Mouse (Mus musculus) layer of hippocampus, postnatal 14 days (tissue): ENCODE data around the gene Canx. TPM values are rescaled to one million over a fixed set of nuclear protein-coding genes. Genes with fewer than 3 reads are reported as not detected.
"Not testable (repeated sequence)": the region's sequence is repeated elsewhere in the genome, so short reads cannot be mapped to it uniquely, and the experiment has no call there.

Experiments
- DNase-seq, 2 experiments: peaks; one replicate each; pipeline ENCODE4 v3.0.0; 2021 to 2022; ENCODE audit warnings: low spot score in 2 of 2, mixed read lengths in 1 of 2
- long read RNA-seq, 2 experiments: library from polyadenylated mRNA; stranded (forward); transcript quantifications; one replicate each; pipeline ENCODE4 v2.0.0; 2021
- total RNA-seq, 2 experiments: library from RNA; stranded (reverse); gene quantifications; 2 replicates each; pipeline ENCODE4 v1.2.3; 2021

Gene Canx
- total RNA-seq, result 100 to 1,000 TPM; 424 to 458 TPM
- long read RNA-seq, experiment 1, full-length matches to known transcripts, result 100 of 129 reads
- long read RNA-seq, experiment 1, partial matches to known transcripts, result 13 of 129 reads
- long read RNA-seq, experiment 1, other reads (novel, unspliced or antisense), result 16 of 129 reads
- long read RNA-seq, experiment 2, full-length matches to known transcripts, result 121 of 152 reads
- long read RNA-seq, experiment 2, partial matches to known transcripts, result 11 of 152 reads
- long read RNA-seq, experiment 2, other reads (novel, unspliced or antisense), result 20 of 152 reads

DNA sequence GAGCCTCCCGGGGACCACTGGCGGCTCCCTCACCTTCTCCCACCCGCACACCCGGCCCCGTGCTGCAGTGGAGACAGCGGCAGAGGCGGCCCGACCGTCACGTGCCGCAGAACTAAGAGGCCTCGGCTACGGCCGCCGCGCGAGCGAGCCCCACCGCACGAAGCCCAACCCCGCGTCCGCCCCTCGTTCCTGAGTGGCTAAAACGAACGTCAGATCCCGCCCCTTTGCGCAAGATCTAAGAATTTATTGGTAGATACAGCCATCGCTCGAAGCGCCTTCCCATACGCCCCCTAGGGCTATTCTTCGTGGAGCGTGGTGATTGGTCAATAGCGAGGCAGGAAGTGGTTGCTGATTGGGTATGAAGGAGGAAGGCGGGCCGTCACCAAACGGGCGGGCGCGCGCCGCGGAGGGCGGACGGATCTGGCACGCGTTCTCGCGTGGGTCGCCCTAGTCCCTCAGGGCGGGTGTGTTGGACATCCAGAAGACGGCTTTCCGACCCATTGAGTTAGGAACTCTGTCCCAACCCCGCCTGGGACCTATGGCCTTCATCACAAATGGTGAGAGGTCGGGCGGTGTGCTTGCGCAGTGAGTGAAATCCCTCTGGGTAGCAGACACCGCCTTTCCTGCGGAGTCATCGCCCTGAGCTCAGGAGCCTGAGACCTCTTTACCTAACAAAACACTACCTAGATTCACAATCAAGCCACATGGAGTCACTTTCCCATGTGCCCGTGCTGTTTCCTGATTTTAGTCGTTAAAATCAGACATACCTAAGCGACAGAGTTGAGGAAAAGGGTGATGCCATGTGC, at the start of gene Canx:
Canx (minus strand) TSS at position 178 of the 806 bp plus-strand sequence.
- DNase-seq, result peak; percentile 99 to 100

DNA sequence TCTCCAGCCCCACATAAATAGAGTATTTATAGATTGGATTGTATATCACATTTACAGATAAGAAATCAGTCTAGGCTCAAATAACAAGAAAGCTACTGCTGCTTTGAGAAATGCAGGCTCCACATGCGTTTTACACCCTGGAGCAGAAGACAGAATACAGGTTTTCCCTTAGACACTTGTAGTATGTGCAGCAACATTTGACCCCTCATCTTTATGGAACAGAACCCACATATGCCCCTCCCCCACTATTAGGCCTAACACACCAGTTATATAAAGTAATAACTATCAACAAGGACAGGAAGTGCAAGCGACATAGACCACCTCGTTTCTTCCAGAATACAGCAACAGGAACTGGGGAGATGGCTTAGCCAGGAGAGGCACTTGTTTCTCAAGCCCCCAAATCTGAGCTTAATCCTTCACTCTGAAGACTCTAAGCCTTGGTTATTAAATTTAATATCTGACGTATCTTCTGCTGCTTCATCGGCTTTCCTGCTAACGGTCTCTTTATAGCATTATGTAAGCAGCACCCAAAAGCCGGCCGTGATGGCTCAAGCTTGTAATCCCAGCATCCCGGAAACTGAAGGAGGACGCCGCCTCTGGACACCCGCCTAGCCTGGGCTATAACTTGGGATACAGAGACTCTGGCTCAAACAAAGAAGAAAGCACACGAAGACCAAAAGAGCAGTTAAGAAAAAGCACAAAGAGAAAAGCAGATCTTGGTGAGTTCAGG, 49.0 kb upstream of the Canx start:
- no peak for DNase-seq

DNA sequence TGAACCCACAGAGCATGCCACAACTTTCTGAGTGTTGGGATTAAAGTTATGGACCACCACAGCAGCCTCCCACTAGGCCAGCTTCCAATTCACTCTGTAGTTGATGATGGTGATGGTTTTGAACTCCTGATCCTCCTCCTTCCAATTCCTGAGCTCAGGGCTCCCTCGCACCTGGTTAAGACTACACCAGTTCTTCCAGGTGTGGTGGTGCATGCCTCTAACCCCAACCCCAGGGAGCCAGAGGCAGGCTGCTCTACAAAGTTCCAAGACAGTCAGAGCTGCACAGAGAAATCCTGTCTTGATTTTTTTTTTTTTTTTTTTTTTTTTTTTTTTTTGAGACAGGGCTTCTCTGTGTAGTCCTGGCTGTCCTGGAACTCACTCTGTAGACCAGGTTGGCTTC, 48.1 kb upstream of the Canx start:
- no peak for DNase-seq

DNA sequence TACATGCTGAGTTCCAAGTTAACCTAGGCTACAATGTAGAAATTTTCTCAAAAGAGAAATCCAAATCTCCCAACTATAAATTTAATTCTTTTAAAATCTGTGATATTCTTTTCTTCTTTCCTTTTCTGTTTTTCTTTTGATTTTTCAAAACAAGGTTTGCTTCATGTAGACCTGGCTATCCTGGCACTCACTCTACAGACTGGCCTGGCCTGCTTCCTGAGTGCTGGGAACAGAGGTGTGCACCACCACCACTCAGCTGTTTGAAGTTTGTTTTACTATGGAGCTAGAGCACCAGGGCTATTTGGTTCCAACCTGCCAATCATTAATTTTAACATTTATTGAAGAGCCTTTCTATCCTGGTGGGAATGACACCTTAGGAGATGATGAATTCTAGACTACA, 47.6 kb upstream of the Canx start:
- no peak for DNase-seq

DNA sequence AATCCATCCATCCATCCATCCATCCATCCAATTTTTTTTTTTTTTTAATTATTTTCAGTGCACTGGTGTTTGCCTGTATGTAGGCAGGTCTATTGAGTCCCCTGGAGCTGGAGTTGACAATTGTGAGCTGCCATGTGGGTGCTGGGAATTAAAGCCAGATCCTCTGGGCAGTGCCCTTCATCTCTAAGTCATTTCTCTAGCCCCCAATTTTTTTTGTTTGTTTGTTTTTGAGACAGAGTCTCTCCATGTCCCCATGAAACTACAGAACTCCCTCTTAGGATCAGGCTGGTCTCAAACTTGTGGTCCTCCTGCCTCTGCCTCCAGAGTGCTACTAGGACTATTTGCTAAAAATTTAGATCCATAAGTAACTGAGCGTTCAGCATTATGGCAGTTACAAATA, 46.4 kb upstream of the Canx start:
- DNase-seq, result no peak

DNA sequence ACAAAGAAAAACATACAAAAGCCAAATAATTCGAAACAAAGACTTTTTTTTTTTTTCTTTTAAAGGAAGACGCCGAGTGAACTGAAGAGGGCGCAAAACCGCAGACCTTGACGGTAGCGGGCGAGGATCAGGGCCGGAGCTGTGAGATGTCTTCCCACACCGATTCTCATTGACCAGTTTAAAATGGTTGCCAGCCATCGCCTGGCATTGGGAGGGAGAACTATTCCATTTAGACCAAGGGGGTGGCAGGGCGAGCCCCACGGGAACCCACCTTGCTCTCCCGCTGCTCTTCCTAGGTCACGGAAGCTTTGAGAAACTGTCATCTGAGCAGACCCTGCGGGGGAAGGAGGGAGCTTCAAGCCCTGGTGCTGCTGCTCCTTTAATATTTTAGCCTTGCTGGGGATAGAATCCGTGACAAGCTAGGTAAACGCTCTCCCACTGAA, 45.9 kb upstream of the Canx start:
- peak in 1 of 2 experiments; percentile 59 for DNase-seq

DNA sequence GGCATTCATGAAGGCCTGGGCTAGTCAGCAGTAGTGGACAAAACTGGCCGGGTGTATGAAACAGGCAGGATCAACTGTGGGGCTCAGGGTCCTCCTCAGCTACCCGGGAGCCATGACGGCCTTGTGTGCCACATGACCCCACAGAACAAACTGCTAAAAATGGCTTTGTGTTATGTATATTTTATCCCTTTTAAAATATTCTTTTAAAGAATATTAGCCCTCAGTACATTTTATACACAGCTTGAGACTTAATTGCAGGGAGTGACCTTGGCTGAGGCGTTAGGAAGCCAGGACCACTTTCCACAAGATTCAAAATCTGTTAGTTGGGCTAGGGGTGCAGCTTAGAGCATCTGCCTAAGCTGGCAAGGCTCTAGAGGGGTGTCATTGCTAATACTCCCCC, 45.5 kb upstream of the Canx start:
- no peak for DNase-seq

DNA sequence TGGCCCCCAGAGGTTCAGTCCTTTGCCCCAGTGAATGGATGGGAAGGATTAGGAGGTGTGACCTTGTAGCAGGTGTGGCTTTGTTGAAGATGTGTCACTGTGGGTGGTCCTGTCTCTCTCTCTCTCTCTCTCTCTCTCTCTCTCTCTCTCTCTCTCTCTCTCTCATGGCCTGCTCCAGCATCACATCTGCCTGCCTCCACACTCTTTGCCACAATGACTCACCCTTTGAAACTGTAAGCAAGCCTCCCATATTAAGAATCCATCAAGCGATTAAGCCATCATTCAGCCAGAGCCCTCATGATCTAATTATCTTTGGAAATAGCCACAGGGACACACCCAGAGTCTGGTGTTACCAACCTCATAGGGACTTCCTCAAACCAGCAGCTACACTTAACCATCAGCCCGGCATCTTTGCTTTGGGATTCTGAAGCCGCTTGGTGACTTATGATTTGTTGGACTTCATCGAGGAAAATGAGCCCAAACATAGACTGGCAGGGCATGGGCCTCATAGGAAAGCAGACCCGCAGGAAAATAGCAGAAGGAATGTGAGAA, 44.0 kb upstream of the Canx start:
- DNase-seq, result no peak

DNA sequence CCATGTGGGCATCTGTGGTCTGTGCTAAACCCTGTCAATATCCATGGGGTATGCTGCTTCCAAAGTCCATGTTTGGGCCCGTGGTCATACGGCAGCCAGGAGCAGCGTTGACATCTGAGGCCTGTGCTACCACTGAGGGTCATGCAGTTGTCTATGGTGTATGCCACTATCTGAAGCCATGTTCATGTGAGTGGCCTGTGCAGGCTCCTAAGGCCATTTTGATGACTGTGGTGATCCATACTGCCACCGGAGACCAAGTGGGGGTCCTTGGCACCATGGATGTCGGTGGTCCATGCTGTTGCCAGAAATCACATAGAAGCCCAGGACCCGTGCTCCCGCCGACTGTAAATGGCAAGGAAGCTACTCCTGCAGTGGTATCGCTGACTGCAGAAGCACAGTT, 42.1 kb upstream of the Canx start:
- DNase-seq, result no peak

DNA sequence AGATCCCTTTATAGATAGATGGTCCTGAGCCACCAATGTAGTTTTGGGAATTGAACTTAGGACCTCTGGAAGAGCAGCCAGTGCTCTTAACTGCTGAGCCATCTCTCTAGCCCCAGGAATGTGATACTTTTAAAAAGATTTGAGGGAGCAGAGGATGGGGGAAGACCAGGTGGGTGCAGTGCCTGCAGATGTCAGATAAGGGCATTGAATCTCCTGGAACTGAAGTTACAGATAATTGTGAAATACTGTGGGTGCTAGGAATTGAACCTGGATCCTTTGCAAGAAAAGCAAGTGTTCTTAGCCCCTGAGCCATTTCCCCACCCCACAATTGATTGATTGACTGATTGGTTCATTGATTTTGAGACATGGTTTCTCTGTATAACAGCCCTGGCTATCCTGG, 39.8 kb upstream of the Canx start:
- DNase-seq, result no peak

DNA sequence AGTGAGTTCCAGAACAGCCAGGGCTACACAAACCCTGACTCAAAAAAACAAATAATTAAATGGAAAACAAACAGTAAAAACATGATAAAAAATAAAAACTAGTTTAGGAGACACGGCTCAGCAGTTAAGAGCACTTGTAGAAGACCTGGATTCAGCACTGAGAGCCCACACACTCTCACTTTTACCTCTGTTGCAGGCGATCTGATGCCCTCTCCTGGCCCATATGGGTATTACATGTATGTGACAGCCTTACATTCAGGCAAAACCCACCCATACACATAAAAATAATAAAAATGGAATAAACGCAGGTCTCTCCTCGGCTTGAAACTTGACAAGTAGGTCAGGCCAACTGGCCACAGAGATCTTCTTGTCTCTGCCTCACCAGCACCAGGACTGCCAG, 39.1 kb upstream of the Canx start:
- peak; percentile 69 to 90 for DNase-seq

DNA sequence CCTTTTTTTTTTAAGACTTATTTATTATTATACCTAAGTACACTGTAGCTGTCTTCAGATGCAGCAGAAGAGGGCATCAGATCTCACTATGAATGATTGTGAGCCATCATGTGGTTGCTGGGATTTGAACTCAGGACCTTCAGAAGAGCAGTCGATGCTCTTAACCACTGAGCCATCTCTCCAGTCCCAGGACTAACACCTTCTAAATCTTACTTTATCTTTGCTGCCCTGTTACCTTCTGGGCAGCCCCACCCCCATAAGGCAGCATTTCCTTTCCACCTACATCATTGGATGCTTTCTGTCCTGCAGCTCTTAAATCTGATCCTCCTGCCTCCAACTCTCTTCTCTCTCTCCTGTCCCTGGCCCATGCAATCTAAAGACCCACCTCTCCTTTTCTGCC, 35.8 kb upstream of the Canx start:
- not testable (repeated sequence) for DNase-seq

DNA sequence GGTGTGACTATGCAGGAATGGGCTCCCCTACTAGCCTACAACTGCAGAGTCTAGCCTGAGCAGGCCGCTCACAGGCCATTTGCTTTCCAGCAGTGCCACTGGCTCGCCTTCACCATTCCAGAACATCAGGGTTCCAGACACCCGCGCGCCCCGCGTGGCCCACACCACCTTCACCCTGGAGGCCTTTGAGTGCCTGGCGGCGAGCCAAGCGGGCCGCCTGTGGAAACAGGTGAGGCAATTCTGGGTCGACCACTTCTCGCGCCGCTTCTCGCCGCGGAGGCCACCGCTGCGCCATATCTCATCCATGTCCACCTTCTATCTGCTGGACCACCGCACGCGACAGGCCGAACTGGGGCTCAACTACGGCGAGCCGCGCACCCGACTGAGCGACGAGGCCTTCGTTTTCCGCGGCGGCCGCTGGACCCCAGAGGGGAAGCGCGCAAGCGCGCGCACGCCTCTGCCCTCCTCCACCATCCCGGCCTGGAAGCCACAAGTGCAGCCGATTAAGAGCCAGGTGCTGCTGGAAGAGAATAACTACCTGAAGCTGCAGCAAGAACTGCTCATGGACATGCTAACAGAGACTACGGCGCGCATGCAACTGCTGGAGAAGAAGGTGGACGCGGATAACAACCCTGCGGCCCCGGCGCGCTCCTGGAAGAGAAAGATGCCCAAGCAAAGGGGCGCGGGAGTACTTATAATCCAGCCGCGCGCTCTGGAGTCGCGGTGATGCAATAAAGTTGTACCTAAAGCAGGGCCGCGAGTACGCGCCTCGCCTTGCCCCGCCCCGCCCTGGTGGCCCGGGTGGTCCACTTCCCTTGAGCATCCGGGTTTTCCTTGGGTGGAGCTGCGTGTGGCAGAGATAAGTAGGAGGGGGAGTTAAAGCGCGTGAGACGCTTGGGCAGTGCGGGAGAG, 33.7 kb upstream of the Canx start:
- peak in 1 of 2 experiments; percentile 64 for DNase-seq

DNA sequence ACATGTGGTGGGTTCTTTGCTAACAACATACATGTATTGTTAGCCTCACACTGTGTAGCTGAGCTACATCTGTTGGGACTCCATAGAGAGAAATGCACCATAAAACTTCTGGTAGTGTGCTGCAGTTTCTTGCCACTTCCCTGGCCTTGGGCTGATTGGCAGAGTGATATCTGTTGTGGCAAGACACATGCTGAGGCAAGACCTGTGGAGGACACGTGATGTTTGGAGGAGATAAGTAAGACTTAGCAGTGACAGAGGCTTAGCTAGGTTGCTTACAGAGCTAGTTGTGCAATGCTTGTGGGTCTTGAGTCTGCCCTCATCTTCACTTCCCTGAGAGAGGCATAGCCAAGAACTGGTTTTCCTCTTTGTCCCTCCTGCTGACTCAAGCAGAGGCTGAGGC, 29.9 kb upstream of the Canx start:
- no peak for DNase-seq

DNA sequence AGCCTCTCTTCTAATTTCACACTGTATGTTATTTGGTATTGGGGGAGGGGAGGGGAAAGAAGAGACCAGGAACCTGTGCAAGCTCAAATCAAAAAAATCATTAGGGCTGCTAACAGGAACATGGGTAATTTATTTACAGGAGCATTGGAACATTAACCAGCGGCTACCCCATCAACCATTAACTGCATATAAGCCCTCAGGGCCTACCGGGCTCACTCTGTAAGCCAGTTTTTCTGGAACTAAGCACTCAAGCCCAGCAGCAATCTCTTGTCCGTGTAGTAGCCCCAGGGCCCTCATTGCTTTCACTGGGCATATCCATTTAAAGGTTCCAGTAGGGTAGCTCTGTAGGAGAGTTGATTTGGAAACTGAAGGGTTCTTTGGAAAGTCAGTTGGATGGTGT, 29.4 kb upstream of the Canx start:
- no peak for DNase-seq

DNA sequence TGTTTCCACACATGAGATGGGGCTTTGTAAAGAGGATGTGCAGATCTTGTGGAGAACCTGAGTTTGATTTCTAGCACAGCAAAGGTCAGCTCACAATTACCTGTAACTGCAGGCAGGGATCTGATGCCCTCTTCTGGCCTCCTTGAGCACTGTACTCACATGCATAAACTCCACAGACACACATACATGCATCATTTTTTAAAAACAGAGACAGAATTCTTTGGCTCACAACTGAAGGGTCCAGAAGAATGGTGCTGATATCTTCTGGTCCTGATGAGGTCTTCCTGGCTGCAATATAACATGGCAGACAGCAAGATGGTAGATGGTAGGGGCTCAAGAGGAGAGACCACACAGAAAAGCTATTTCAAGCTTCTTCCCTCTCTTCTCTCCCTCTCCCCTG, 28.7 kb upstream of the Canx start, which contains the start of gene Cby3:
Cby3 (plus strand) TSS at position 301 of the 400 bp plus-strand sequence.
- DNase-seq, result no peak

DNA sequence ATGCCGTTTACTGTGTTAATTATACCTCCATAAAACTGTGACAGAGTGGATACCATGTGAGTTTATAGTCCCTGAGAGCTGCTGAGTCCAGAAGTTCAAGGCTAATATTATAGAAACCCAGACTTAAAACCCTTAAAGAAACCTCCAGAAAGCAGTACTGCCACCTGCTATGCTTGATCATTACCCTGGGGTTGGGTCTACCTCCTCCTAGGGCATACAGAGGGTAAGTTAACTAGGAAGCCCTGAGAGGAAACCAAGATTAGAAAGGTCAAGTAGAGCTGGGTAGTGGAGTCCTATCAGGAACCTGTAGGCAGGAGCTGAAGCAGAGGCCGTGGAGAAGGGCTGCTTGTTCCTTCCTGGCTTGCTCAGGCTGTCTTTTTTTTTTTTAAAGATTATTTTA, 26.7 kb upstream of the Canx start:
- DNase-seq, result no peak

DNA sequence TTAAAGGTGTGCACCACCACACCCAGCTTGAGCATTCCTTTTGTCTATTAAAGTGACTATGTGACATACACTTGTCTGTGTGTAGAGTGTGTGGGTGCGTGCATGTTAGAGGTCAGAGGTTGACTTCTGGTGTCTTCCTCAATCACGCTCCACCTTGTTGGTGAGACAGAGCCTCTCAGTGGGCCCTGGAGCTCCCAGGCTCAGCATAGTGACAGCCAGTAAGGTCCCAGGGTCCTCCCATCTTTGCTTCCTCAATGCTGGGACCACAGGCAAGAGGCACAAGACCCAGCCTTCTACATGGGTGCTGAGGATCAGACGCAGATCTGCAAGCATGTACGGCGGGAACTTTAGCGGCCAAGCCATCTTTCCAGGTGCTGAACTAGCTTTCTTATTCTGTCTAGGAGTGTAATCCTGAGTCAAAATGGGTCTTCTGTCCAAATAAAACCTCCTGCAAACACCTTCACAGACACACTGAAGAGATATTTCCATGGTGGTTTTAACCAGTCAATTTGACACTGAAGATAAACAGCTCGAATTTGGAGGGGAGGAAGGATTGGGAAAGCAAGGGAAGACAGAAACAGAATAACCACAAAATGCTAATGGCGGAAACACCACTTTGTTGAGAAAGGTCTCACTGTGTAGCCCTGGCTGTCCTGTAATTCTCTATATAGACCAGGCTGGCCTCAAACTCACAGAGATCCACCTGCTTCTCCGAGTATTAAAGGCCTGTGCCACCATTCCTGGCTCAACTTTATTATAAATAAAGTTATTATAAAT, 21.0 kb upstream of the Canx start:
- no peak for DNase-seq

DNA sequence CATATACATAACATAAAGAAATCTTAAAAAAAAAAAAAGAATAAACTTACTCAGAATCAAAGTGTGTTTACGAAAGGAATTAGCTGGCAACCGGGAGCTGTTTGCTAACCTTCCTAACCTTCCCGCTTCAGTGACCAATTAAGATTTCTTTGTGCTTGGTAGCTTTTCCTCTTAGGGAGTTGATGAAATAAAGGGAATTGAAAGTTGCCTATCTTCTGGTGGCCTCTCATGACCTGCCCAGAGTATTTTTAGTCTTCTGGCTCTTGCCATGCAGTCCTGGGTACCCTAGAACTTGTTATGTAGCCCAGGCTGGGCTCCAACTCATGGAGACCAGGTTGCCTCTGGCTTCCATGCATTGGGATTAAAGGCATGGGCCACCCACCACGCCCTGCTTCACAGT, 20.0 kb upstream of the Canx start:
- no peak for DNase-seq

DNA sequence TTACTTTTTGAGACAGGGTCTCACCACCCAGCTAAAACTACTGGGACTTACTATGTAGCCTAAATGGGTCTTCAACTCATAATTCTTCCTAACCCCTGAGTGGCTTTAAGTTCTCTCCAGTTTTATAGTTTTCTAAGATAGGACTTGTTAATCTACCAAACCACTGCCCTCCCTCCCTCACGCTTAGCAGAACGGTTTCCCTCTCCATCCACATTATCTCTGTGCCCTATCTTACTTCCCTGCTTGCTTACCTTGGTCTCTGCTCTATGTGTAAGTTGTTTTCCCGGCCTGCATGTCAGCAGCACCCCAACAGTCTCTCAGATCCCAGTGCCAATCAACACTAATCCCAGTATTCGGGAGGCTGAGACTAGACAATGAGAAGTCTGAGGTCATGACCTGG, 11.4 kb upstream of the Canx start:
- no peak for DNase-seq
